Mouse (Mus musculus) MEL (cell line): ENCODE data around the gene Arl4a.

Experiments used
- CHD1 ChIP-seq: IDR thresholded peaks from 2 replicates; pipeline ENCODE4 v1.6.1; 2012; ENCODE audit warnings: low read depth, mild to moderate bottlenecking, inconsistent platforms, low read length, improper control_type of control experiment
- CTCF ChIP-seq, 3 experiments: IDR thresholded peaks in 2 of 3; conservative IDR thresholded peaks in 1 of 3; 2 replicates each; pipeline ENCODE4 v1.5.1; 2011 to 2012; ENCODE audit warnings: low read length in 3 of 3, low read depth in 2 of 3, mild to moderate bottlenecking in 2 of 3, improper control_type of control experiment in 1 of 3, inconsistent platforms in 1 of 3, mixed read lengths in 1 of 3, moderate library complexity in 1 of 3; ENCODE audit not compliant: control insufficient read depth in 1 of 3, insufficient read depth in 1 of 3, poor library complexity in 1 of 3, severe bottlenecking in 1 of 3
- E2F4 ChIP-seq: IDR thresholded peaks from 2 replicates; pipeline ENCODE4 v1.6.1; 2011; ENCODE audit warnings: low read depth, low read length, improper control_type of control experiment, borderline replicate concordance
- GATA1 ChIP-seq: IDR thresholded peaks from 2 replicates; pipeline ENCODE4 v1.6.1; 2011; ENCODE audit warnings: low read depth, low read length, improper control_type of control experiment
- MAFK ChIP-seq: IDR thresholded peaks from 2 replicates; pipeline ENCODE4 v1.6.1; 2011; ENCODE audit warnings: low read depth, mild to moderate bottlenecking, low read length, improper control_type of control experiment, borderline replicate concordance
- MAX ChIP-seq: IDR thresholded peaks from 2 replicates; pipeline ENCODE4 v1.6.1; 2011; ENCODE audit warnings: low read length, improper control_type of control experiment
- POLR2A ChIP-seq, 2 experiments: IDR thresholded peaks; 2 replicates each; pipeline ENCODE4 v1.6.1; 2011 to 2012; ENCODE audit warnings: low read length in 2 of 2, mild to moderate bottlenecking in 2 of 2, control low read depth in 1 of 2, improper control_type of control experiment in 1 of 2, low read depth in 1 of 2, moderate library complexity in 1 of 2; ENCODE audit not compliant: control insufficient read depth in 1 of 2, insufficient read depth in 1 of 2, poor library complexity in 1 of 2
- RAD21 ChIP-seq: IDR thresholded peaks from 2 replicates; pipeline ENCODE4 v1.6.1; 2011; ENCODE audit warnings: mild to moderate bottlenecking, low read depth, low read length, improper control_type of control experiment
- SIN3A ChIP-seq: IDR thresholded peaks from 2 replicates; pipeline ENCODE4 v1.6.1; 2012; ENCODE audit warnings: low read length, improper control_type of control experiment, inconsistent platforms
- TCF12 ChIP-seq: IDR thresholded peaks from 2 replicates; pipeline ENCODE4 v1.6.1; 2014; ENCODE audit warnings: low read depth, mild to moderate bottlenecking, inconsistent platforms, low read length, improper control_type of control experiment, moderate library complexity
- UBTF ChIP-seq: IDR thresholded peaks from 2 replicates; pipeline ENCODE4 v1.6.1; 2012; ENCODE audit warnings: low read depth, mild to moderate bottlenecking, inconsistent platforms, low read length, improper control_type of control experiment, moderate library complexity, borderline replicate concordance; ENCODE audit not compliant: insufficient read depth
- USF1 ChIP-seq: IDR thresholded peaks from 2 replicates; pipeline ENCODE4 v1.6.1; 2014; ENCODE audit warnings: low read depth, mild to moderate bottlenecking, inconsistent platforms, low read length, improper control_type of control experiment, moderate library complexity
- ZMIZ1 ChIP-seq: IDR thresholded peaks from 2 replicates; pipeline ENCODE4 v1.6.1; 2012; ENCODE audit warnings: low read depth, mild to moderate bottlenecking, inconsistent platforms, low read length, improper control_type of control experiment, moderate library complexity

GRCm38 (mm10) chr12:39997651-39998050 is 40.2 kb downstream of the Arl4a start:
- TF ChIP-seq E2F4: no peak
- no peak for TF ChIP-seq MAFK
- TF ChIP-seq TCF12: no peak
- TF ChIP-seq POLR2A (IDR thresholded peaks at IDR 0.05; ENCODE audit: control insufficient read depth in 1 of 2, insufficient read depth in 1 of 2, low read depth in 1 of 2, low read length in 2 of 2, poor library complexity in 1 of 2): no peak
- no peak for TF ChIP-seq CTCF (IDR thresholded peaks at IDR 0.05 in 2 of 3, conservative IDR thresholded peaks at IDR 0.05 in 1 of 3; ENCODE audit: control insufficient read depth in 1 of 3, insufficient read depth in 1 of 3, low read depth in 2 of 3, low read length in 3 of 3, poor library complexity in 1 of 3, severe bottlenecking in 1 of 3)
- TF ChIP-seq ZMIZ1: no peak
- TF ChIP-seq SIN3A: no peak
- TF ChIP-seq UBTF: no peak
- no peak for TF ChIP-seq CHD1
- no peak for TF ChIP-seq MAX
- TF ChIP-seq USF1: no peak
- TF ChIP-seq RAD21: no peak
- no peak for TF ChIP-seq GATA1
